Mouse (Mus musculus) ovary, postnatal 14 days (tissue): ENCODE results near the gene BC067074.

Experiments
- DNase-seq: peaks from one replicate; pipeline ENCODE4 v3.0.0; 2022; ENCODE audit warnings: low spot score

BC067074 gene

DNA sequence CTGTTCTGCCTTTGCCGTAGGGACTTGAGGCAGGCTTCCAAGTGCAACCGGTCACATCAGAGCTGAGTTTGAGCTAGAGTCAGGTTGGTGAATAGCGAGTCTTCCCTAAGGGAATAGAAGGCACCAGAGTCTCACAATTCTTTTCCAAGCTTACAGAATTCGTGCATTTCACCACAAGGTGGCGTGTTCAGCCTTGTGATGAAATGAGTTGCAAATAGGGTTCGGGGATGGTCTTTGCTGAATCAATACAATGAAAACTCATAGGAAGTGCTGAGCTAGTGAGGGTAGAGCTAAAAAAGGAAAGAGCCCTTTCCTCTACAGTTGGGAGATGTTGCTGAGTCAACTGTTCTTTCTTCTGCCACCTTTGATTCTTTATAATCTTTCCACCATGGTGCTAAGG lies 29.0 kb downstream of the BC067074 start:
- no peak for DNase-seq

DNA sequence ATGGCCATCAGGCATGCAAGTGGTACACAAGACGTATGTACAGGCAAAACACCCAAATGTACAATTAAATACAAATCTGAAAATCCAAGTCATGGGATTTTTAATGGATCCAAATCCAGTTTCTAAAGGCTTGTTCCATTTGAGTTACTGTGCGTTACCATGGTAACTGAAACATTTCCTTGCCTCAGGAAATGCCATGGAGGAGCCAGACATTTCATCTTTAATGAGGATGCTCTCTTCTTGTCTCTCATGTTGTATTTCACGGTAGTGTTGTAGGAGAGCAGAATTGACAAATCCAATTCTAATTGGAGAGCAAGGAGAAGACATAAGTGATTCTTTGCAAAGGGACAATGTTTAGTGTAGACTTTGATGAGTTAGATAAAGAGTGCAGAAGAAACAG lies 31.3 kb downstream of the BC067074 start:
- no peak for DNase-seq

DNA sequence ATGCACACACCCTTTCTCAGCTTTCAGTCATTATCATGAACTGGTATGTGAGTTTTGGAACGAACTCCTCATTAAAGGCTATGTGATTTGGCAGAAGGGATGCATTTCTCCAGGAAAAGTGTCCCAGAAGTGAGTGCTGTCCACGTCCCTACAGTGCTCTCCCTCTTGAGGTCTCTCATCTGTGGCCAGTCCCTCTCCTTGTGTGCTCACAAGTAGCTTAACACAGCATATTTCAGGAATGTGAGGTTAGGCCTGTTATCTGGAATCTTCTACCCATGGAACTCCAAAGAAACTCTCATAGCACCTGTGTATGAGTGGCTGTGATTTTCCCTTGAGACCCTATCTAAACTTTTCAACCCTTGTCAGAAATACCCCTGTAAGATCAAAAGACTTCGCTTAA lies 32.7 kb downstream of the BC067074 start:
- DNase-seq = no peak

DNA sequence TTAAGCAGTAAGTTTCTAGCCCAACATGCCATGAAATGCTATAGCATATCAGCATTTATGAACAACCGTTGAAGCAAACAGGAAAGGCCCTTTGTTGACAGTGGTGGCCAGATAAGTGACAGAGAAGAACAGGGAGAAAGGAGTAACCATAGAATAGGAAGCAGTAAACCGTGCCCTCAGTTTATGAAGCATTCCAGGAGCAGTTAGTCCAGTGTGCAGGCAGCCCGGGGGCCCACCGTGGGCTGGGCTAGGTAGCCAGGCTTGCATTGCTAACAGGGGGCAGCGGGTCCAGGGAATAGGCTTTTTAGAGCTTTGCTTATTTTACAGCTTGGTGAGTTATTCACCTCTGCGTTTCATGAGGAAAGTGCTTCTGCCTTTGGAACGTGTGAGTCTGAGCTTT lies 39.3 kb downstream of the BC067074 start:
- no peak for DNase-seq

DNA sequence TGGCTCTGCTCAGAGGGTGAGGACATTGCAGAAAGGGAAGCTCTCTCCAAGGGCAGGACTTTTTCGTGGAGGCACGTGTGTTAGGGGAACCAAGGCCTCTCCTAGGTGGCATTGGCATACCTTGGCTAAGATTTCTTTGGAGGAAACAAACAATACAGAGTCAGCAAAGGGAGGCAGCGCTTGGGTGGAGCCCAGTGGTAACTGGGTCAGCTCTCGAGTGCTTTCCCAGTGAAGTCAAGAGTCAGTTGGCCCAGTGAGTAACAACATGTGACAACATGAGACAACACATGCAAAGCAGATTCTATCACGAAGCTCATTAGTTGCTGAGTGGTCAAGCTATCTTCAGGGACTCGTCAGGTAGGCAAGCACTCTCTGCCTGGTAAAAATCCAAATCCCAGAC lies 40.4 kb downstream of the BC067074 start:
- no peak for DNase-seq

DNA sequence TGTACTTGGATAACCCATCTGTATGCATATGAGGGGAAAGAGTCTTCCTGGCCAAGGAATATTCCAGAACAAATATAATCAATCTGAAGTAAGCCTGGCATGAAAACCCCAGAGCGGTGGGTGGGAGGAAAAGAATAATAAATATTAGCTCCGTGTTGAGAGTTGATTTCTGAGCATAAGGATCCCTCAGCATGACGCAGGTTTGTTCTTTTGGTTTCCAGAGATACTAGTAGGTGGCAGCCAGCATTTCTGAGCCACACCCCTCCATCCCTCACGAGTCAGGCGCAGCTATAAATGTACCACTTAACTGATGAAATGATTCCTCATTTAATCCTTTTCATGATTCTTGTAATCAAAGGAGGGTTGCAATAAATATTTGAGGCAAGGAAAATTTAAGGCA lies 41.0 kb downstream of the BC067074 start:
- DNase-seq = no peak

DNA sequence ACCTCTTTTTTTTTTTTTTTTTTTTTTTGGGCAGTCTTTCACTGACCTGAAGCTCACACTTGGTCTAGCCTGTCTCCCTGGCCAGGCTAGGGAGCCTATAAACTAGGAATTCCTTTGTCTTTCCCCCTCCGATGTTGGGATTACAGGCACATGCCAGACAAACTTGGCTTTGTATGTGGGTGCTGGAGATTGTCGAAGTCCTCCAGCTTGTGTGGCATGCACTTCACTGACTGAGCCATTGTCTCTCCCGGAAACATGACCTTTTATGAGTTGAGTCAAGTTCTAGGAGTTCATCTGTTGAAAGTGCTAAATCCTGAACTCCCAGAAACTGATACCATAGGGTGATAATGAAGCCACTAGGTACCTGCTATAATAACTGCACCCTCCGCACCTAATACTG lies 41.8 kb downstream of the BC067074 start:
- no peak for DNase-seq

DNA sequence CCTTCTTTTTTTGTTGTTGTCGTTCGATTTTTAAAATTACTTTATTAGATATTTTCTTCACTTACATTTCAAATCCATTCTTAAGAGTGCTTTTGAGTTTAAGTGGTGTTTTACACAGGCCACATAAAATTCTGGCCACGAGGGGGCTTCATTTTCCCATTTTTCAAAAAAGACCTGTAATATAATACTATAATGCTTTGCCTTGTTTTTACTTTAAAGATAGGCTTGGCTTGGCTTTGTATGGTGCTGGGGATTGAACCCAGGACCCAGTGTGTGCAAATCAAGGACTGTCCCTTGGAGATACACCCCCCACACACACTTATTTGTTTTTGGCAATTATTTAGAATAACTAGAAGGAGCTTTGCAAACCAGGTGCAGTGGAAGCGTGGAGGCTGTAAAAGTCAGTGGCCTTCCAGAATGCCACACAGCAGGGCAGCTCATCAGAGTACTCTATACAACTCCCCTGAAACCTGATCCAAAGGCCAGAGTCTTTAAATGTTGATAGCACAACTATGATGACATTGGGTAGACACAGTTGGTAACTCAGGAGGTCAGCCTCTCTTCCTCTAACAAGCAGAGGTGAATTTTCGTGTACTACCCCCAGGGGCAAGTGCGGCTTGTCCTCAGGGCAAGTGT lies 44.4 kb downstream of the BC067074 start:
- DNase-seq = peak; percentile 55

DNA sequence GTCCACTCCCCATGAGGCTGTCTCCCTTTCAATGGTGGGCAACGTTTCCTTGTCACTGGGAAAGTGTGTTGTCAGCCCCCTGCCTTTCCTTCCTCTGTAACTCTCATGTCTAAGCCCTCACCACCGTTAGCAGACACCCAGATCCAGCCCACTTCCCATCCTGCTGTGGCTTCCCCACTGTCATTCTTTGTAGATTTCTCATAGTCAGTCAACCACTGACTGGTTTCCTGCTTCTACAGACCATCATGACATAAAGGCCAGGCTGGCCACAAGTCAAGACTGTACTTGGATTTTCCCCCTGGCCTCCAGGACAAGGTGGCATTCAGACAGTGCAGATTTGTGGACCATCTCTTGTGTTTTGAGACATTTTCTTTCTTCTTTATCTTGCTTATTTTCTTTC lies 47.7 kb downstream of the BC067074 start:
- DNase-seq = no peak

DNA sequence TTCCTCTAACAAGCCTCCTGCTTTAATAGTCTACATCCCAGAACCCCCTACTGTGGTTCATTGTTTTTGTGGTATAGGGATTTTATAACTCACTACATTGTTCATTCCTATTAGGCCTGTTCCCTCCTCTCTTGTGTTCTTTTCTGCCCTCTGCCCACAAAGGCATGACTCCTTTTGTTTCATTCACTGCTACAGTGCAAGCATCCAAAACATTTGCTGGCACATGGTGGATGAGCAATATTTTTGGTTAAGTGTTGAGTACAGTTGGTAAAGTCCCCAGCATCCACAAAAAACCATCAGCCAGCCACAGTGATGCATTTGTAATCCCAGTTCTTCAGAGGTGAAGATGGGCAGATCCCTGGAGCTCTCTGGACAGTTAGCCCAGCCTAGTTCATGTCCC lies 48.2 kb downstream of the BC067074 start:
- DNase-seq = no peak

DNA sequence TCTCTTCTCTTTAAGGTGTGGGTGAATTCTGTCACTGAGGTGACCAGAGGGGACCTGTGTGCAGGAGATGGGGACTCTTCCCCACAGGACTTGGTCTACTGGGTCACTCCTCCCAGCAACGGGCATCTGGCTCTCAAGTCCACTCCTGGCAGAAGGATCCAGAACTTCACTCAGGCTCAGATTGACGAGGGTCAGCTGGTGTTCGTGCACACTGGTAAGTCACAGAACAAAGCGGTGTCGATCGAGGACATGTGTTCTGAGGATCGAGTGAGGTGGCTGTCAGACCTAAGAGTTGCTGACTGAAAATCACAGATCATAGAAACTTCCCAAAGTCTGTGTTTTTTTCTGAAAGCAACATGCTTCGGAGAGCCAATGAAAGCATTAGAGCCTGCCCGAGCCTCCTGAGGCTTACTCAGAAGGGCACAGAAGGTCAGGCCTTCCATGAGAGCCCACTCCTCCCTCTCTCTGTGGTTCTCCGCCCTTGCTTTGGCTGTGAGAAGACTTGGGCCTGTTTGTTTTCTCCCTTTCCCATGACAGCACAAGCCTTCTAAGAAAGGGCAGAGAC lies 49.5 kb downstream of the BC067074 start:
- DNase-seq = no peak

DNA sequence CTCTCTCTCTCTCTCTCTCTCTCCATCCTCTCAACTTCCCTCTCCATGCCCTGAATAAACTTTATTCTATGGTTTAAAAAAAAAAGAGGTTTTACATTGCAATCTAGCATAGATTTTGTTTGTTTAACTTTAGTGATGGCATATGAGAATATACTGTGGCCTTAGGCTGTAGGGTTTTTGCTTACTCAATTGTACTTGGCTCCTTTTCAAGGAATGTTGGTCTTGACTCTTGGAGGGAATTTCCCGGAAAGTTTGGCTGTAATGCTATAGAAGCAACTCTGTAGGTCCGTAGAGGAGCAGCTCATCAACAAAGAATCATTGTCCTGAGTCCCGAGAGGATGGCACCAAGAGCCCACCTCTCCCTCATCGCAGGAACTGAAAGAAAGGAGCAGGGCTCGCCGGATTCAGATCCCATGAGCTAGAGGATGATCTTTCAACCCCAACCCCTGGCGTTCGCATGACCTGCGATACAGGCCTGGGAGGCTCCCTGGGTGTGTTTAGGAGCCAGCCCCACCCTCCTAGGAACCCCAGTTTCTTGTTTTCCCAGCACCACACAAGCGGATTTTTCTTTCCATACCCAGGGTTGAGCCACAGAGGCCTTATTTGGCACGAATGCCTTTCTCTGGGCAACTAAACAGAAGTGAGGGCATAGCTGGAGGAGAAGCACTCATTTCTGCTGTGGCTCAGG lies 57.9 kb downstream of the BC067074 start:
- no peak for DNase-seq

DNA sequence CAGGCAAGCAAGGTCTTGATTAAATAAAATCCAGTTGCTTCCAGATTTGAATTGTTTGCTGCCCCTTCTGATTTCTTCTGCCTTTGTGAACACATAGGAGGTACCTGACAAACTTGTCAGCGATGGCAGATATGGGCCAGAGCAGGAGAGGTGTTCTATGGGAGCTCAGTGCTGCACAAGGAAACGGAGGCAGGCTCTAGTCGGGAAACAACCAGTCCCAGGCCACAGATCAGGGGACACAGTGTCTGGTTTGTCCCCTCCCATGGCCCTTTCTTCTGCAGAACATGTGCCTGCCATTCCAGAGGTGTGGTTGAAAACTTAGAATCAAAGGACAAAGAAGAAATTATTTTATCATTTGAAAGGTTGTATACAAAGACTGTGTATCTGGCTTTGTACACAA lies 60.6 kb downstream of the BC067074 start:
- DNase-seq = no peak

DNA sequence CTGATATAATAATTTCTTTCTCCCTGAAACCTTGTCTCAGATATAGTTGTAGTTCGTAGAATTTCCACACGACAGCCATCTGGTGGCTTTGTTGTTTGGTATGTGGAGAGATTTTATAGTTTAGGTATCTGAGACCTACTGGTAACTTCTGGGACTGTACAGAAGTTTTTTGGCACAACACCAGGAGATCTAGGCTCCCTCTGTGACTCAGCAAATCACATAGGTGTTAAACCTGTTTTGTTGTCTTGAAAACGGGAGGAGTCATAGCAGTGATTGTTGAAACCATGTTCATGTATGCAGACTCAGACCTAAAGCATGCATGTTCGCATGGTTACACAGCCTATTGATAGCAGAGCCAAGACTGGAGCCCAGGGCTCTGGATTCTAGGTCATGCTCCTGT lies 61.0 kb downstream of the BC067074 start:
- no peak for DNase-seq

DNA sequence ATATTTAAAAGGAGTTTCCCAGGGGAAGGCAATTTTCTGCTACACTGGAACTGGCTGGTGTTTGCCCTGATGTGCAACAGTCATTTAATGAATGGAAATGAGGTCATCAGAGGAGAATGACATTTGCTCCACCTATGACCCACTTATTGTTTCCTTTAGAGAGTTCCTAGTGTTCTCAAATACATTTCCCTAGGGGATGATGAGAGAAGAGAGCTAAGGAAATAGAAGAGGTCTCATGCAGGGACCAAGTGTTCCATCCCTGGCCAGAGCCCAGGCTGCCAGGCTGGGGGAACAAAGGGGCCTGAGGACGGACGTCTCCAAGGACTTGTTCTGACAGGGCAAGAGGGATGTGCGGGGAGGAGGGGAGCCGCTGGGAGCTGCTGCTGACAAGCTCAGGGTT lies 62.1 kb downstream of the BC067074 start:
- DNase-seq = no peak

DNA sequence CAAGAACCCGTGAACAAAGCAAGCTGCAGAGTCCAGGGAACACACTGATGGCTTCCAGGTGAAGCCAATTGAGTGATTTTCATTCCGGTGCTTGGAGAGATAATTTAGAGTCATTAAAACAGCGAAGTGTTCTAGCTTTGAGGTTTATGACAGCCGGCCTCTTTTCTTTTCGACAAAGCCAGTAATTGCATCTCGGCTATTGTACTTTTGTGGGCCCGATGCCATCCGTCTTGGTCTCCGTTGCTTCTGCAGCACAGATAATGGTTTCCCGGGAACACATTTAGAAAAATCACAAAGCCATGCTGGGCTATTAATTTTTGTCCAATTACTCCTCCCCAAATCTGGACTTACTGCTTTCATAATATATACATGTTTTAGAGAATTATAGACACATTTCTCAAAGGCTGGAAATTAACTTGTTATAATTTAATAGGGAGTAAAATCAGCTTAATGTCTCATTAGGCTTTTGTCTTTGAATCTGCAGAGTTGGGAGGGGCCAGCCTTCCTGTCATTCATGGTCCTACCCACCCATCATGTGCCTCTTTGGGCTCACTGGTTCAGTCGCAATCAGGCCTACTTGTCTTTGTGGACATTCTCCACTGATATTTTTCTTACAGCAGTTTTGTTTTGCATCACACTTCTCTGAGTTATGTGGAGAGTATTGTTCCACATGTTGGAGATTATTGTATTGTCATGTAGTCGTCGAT lies 64.6 kb downstream of the BC067074 start:
- no peak for DNase-seq

DNA sequence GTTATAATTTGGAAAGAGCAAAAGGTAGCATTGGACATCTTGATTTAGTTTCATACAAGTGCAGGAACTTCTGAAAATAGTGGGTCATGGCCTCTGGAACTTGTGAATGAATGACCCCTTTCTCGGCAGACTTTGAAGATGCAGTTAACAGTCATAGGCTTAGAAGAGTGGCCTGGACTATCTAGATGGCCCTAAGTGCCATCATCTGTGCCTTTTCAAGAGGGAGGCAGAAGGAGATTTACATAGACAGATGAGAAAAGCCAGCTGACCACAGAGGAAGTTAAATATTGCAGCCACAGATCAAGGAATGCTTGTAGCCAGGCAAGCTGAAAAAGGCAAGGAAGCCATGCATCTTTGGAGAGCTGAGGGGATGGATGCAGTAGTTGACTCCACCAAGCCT lies 66.7 kb downstream of the BC067074 start:
- DNase-seq = no peak

DNA sequence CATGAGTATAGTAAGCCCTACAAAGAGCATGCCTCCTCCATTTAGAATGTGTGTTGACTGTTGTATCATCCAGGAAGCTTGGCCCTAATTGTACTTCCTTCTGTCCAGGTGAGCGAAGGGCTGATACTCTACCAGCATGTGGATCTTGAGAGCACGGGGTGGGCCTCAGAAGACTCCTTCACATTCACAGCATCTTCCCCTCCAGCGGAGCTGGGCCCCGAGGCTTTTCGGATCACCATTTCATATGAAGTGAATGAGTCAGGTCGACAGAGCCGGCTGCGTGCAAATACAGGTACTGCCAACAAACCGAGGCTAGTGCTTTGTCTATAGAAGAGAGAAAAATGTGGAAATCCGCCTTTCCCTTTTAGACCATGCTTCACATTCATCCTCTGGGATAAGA lies 73.0 kb downstream of the BC067074 start:
- DNase-seq = no peak

DNA sequence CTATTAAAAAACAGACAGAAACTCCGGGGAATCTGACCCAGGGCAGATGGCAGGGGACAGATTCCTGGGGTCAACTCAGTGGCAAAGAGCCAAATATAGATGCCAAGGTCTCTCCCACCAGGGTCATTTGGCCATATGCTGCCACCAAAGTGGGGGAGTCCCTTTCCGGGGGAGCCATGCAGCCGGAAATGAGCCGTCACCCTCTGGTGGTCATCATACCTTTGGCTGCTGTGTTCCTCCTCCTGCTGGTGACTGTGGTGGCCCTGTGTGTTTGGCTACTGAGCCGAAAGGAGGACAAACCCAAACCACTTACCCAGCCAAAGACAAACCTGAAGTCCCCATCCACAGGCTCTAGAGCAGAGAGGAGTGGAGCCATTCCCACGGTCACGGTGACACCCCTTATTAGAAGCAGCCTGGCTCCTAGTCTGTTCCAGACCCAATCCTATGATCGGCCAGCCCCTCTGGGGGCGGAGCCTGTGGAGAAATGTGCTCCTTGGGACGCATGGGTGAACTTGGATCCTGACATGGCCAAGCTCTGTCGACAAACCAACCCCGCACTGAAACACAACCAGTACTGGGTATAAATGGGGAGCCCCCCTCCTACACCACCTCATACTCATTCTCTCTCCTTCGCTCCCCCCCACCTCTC lies 76.1 kb downstream of the BC067074 start:
- no peak for DNase-seq

DNA sequence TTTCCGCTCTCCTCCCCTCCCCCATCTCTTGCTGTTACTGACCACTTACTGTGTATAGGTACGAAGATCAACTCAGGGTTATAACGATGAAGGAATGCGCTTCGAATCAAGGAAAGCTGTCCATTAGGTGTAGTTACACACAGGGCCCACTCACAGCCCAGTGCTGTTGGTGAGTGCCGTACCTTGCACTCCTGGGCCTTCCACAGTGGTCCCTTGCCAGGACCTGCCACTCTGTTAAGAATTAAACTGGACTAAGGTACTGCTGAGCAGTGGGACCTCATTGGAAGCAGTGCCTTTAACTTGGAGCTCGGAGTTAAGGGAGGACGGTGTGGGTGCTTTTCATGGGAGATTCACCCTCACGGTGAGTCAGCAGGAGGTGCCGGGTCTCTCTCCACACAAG lies 76.7 kb downstream of the BC067074 start:
- DNase-seq = no peak

DNA sequence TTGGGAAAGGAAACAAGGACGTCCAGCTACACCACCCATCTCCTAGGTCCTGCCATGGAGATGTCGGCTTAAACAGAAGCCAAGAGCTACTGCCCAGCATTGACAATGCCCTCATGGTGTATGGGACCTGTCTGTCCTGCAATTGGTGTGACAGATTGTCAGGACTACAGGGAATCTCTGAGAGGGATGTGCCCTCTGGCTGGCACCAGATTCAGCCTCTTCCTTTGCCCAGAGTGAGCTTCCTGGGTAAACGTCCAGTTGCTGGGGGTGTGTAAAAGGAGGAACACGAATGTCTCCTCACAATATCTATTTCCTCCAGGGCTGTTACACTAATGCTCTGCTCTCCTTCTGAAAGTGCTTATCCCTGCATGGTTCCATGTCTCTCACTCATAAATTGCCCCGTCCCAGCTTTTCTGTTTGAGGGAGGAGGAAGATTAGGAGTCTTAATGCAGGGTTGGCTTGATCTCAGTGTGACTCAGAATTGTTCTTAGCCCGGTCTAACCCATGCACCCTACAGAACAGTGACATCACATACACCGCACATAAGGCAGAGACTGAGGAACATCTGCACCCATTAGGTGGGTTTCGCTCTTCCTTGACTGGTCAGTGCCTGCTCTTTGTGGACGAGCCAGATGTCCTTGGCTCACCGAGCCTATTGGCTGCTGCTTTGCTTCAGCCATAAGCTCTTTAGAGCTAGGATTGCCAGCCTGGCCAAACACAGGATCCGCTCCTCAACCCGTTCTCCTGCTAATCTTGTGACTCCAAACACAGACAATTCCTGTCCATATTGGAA lies 80.5 kb downstream of the BC067074 start:
- no peak for DNase-seq

DNA sequence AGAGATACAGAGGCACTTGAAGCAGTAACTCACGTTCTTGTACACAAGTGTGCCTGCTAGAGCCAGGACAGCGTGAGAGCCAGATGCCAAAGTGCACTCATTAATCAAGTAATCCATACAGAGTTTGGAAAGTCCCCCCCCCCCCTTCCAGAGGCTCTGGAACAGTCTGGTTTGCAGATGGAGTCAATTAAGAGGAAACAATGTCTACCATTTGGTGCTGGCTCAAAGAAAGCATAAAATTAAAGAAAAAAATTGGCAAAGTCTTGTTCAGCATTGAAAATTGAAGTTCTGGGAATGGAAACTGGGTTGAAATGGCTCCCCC lies 81.1 kb downstream of the BC067074 start:
- DNase-seq = no peak
